Mouse (Mus musculus) B cell, adult 67 days (primary cell): Measurements from ENCODE around the gene Slc35b3. TPM values are rescaled to one million over a fixed set of nuclear protein-coding genes. Genes with fewer than 3 reads are reported as not detected.

Experiments
- total RNA-seq, 2 experiments: library from RNA; stranded (reverse); gene quantifications; 4 replicates each; pipeline ENCODE4 v1.2.4; 2023

The Slc35b3 gene
- total RNA-seq: 10 to 100 TPM; 42.7 to 43.6 TPM

DNA sequence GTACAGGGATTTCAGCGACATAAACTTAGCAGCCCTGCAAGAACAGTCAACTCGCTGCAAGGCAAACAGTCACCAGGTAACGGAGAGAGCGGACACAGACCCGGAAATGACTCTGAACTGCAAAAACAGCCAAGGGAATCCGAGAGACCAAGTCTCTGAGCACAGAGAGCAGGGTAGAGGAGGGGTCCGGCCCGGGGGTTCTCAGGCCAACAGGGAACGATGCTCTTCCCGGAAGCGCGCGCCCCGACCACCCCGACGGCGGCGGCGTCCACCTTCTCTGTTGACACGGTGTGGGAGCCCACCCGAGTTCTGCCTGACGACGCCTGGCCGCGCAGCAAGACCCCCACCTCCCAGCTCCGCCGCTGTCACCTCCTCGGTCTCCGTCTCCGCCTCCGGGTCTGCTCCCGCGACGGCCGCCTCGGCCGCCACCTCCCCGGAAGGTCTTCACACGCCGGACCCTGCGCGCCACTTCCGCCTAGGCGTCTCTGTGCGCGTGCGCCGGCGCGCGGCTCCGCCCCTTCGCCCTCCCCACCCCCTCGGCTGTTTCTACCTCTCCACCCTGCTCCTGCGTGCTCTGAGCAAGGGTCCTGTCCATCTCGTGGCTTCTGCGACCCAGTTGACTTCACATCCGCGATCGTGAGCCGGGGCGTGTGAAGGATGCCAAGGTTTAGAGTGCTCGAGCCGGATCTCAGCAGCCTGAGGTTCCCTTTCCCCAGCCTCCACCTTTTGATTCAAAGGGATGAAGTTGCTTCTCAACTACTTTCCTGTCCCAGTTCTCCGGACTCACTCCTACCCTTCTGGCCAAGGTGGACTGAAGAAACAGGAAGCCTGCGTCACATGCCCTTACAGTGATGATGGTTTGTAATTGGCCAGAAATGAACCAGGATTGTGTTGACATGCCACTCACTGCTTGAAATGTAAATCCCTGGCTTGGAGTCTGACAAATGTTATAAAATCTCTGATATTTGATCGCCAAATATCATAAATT, at the start of gene Slc35b3:
TSS of gene Slc35b3 (minus strand) at position 813 of the 988 bp plus-strand sequence.

